Mouse (Mus musculus) adrenal gland (tissue): Measurements from ENCODE around the gene Slc30a6.
"Not testable (repeated sequence)": the region's sequence is repeated elsewhere in the genome, so short reads cannot be mapped to it uniquely, and the experiment has no call there.

Source experiments
- intact Hi-C: fragments of 180-260 bp; cut with DNase I; formaldehyde crosslinking; loops from one replicate; pipeline ENCODE4 v1.15.1; 2025

Gene Slc30a6

DNA sequence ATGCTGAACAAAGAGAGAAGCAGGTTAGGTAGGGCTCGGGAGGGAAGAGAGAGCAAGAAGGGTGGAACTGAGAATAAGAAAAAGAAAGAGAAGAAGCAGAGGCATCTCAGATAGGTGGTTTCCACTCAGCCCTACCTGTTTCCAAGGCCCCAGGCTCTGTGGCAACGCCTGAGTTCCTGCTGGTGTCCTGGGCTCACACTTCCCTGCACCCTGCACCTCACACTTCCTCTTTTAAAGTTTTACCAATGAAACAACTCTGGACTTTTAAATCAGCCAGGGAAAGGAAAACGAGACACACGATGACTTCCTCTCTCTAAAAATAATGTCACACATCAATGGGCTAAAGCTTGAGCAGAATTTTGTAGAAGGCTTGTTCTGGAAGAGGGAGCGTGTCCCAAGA is 45.1 kb downstream of the Slc30a6 start:
- intact Hi-C loops, result no loop called here

DNA sequence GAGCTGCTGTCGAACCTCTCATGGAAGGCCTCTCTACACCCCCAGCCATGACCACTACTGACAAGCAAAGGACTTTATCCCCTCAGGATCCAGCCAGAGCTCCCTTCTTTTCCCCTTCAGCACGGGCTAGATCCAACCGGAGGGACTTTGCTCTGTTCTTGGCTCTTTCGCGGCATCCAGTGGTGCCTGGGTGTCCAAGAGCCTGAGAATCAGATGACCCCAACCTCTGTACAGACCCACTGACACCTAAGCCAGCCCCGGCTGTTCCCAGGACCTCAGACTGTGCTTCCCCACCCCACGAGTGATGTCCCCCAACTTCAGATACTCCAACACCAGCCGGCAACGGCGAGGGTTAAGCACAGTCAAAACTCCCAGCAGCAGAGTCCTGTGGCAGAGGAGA is 54.4 kb downstream of the Slc30a6 start:
- intact Hi-C loops, result no loop called here

DNA sequence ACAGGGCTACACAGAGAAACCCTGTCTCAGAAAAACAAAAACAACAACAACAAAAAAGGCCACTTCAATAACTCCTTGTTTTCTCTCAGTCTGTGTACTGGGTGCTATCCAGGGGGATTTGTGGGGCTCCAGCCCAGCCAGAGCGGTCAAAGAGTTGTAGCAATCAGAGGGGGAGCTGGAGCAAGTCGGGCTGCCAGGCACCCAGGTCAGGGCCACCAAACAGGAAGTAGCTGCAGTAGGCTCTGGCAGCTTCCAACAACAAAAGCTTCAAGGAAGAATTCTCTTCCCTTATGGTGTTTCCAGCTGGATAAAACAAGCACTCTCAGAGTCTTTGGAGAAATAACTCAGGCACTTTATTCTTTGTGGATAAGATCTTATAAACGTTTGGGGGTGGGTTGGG is 58.5 kb downstream of the Slc30a6 start:
- intact Hi-C loops, result no loop called here

DNA sequence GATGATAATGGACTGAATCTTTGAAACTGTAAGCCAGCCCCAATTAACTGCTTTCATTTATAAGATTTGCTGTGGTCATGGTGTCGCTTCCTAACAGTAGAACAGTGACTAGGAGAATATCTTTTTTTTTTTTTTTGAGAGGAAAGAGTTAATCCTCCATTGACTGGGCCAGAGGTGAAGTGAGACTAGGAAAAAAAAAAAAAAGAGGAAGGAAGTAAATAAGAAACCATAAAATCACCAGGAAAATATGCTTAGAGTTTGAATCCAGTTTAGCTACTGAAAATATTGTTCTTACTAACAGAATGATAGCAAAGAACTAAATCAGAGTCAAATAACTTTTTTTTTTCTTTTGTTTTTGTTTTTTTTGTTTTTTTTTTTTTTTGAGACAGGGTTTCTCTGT is 59.3 kb downstream of the Slc30a6 start:
- intact Hi-C loops, result no loop called here

DNA sequence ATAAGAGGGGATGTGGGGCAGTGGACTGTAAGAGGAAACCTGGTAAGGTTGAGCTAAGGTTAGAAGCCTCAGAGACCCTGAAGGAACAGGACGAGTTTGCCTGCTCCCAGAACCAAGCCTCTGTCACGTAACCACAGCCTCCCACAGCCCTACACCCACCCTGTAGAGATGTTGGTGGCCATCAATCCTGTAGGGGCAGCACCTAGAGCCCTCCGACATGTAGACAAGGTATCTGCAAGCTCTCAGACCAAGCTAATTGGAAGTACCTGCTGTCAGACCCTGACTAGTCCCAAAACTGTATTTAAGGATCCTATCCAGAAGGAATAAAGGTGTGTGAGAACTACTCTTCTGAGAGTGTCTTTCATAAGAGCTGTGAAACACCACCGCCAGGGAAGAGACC is 60.0 kb downstream of the Slc30a6 start:
- intact Hi-C loops, result no loop called here

DNA sequence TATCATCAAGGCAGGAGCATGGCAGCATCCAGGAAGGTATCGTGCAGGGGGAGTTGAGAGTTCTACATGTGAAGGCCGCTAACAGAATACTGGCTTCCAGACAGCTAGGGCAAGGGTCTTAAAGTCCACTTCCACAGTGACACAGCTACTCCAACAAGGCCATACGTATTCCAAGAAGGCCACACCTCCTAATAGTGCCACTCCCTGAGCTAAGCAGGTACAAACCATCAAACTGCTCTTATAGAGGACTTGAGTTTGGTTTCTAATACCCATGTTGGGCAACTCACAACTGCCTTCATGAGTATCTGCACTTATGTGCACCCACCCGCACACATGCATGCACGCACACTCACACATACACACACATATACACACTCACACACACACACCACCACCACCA is 61.4 kb downstream of the Slc30a6 start:
- intact Hi-C loops, result no loop called here

DNA sequence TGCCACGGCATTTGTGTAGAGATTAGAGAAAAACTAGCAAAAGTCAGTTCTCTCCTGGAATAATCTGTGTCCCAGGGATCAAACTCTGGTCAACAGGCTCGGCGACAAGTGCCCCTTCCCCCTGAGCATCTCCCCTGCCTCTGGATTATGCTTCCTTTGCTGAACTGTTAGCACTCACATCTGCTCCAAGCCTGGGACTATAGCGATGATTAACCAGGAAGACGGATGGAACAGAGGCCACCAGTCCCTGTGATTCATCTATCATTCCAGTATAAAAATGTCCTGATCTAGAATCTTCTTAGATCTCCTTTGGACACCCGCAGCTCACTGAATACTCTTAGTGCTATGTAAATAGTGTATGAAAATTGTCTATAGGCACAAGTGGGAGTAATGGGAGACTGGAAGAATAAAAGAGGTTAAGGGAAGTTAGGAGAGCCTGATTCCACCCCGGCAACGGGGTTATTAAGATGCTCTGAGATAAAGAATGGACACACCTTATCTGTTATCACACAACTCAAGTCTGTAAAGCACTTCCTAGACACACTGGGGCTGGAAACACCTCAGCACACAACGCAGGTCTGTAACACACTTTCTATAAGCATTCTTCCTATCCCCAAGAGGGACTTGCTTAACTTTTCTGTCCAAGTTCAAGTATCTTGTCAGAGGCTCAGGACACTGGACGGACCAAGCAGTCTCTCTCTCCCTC is 62.7 kb downstream of the Slc30a6 start:
- intact Hi-C loops, result no loop called here

DNA sequence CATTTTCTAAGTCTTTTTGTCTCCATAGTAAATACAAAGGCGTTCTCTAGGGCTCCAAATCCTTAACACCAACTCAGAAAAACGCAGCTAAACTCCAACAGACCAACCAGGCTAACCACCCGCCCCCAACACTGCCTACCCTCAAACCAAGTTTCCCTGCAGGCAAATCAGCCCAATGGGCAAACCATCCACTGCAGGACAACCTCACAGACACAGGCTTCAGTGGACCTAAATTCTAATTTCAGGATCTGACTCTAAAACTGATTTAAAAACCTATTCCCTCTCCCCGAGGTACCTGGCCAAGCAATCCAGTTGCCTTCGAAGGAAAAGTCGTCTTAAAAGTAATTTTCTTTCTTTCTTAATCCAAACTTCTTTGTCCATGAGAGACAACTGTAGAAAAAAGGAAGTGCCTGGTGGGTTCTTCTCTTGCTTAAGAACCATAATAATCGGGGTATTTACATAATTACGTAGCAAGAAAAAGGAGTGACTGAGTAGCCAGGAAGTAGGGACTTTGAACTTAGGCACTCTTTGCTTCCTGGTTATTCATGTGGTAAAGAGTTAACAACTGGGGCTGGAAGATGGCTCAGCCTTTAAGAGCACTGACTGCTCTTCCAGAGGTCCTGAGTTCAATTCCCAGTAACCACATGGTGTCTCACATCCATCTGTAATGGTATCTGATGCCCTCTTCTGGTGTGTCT is 63.5 kb downstream of the Slc30a6 start, which contains the start of gene Nlrc4:
Gene Nlrc4, minus strand, starts transcription at position 432 of the 698 bp plus-strand sequence.
- intact Hi-C loops, result no loop called here

DNA sequence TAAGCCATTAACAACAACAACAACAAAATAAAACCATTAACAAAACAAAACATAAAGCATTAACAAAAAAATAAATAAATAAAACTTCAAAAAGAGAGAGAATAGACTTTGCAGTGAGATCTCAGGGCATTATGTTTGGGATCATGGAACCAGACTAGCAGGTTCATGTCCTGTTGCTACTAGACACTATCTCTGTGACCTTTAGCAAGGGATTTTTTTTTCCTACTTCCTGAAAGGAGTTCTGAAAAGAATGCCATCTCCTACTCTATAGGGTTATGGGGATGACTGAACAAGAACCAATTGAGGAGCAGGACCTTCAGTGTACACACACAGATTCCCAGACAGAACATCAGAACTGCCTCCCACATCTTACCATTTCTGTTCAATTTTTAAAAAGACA is 68.1 kb downstream of the Slc30a6 start:
- intact Hi-C loops, result no loop called here

DNA sequence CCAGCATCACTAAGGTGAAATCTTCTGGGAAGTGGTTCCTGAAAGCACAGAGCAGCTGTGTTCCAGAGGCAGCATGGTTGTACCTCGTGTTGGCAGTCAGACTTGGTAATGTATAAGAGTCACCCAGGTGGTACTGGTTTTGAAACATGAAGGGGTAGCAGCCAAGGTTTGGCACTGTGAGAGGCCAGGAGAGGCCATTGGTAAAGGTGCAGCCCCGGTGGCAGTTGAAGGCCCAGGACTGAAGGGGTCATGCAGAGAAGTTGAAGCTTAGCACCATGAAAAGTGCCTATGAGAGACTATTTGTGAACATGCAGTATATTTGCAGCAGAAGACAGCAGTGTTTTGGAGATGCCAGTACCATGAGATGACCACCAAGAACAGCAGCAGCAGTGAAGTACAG is 72.6 kb downstream of the Slc30a6 start:
- intact Hi-C loops, result not testable (repeated sequence)

DNA sequence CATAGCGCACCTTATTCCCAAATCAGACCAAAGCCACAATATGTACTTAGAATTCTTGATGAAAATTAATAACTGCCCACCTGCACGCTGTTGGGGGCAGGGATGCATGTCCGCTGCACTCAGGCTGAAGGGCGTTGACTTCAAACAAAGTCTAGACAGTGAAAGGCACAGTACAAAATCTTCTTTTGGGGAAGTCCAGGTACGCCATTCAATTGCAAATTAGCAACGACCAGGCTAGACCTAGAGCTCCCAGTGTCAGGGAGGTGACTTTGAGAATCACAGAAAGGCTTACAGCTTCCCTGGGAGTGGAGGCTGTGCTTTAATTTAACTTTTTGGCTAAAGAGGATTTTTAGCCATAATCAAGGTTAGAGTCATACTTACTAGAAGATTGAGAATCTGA is 74.7 kb downstream of the Slc30a6 start:
- intact Hi-C loops, result not testable (repeated sequence)
